Mouse (Mus musculus): ENCODE results near the gene Mpp6.

The Mpp6 gene

GRCm38 (mm10) chr6:50120931-50121330 lies 10.9 kb downstream of the Mpp6 start:
- no peak for DNase-seq (ENCODE audit: low read depth, low spot score)
- H3K27me3 ChIP-seq (ENCODE audit: control insufficient read depth, insufficient read depth, low read length, poor library complexity, severe bottlenecking) = no peaks in the 10 kb centered on the region
- no peaks in the 10 kb centered on the region for H3K36me3 ChIP-seq (ENCODE audit: control insufficient read depth, insufficient read depth, low read length, poor library complexity, severe bottlenecking)

GRCm38 (mm10) chr6:50122835-50123234 lies 12.8 kb downstream of the Mpp6 start:
- no peak for DNase-seq (ENCODE audit: low read depth, low spot score)
- no peaks in the 10 kb centered on the region for H3K27me3 ChIP-seq (ENCODE audit: control insufficient read depth, insufficient read depth, low read length, poor library complexity, severe bottlenecking)
- no peaks in the 10 kb centered on the region for H3K36me3 ChIP-seq (ENCODE audit: control insufficient read depth, insufficient read depth, low read length, poor library complexity, severe bottlenecking)

GRCm38 (mm10) chr6:50124197-50124596 lies 14.2 kb downstream of the Mpp6 start:
- Histone ChIP-seq H3K27me3 (ENCODE audit: control insufficient read depth, insufficient read depth, low read length, poor library complexity, severe bottlenecking) (no peaks in the 10 kb centered on the region), H3K36me3 (ENCODE audit: control insufficient read depth, insufficient read depth, low read length, poor library complexity, severe bottlenecking) (no peaks in the 10 kb centered on the region)
- no peak for DNase-seq (ENCODE audit: low read depth, low spot score)

- Histone ChIP-seq H3K36me3 (ENCODE audit: control insufficient read depth, insufficient read depth, low read length, poor library complexity, severe bottlenecking) (no peaks in the 10 kb centered on the region), H3K27me3 (ENCODE audit: control insufficient read depth, insufficient read depth, low read length, poor library complexity, severe bottlenecking) (no peaks in the 10 kb centered on the region)
- DNase-seq (ENCODE audit: low read depth, low spot score) = no peak
Observed at GRCm38 (mm10) chr6:50126331-50126730, 16.3 kb downstream of the Mpp6 start.

- no peak for DNase-seq (ENCODE audit: low read depth, low spot score)
- no peaks in the 10 kb centered on the region for H3K27me3 ChIP-seq (ENCODE audit: control insufficient read depth, insufficient read depth, low read length, poor library complexity, severe bottlenecking)
- no peaks in the 10 kb centered on the region for H3K36me3 ChIP-seq (ENCODE audit: control insufficient read depth, insufficient read depth, low read length, poor library complexity, severe bottlenecking)
Observed at GRCm38 (mm10) chr6:50127536-50127935, 17.5 kb downstream of the Mpp6 start.

- no peak for DNase-seq (ENCODE audit: low read depth, low spot score)
- H3K27me3 ChIP-seq (ENCODE audit: control insufficient read depth, insufficient read depth, low read length, poor library complexity, severe bottlenecking) = no peaks in the 10 kb centered on the region
- H3K36me3 ChIP-seq (ENCODE audit: control insufficient read depth, insufficient read depth, low read length, poor library complexity, severe bottlenecking) = no peaks in the 10 kb centered on the region
Observed at GRCm38 (mm10) chr6:50137651-50138050, 27.6 kb downstream of the Mpp6 start.

GRCm38 (mm10) chr6:50139526-50139925 lies 29.5 kb downstream of the Mpp6 start:
- Histone ChIP-seq H3K27me3 (ENCODE audit: control insufficient read depth, insufficient read depth, low read length, poor library complexity, severe bottlenecking) (no peaks in the 10 kb centered on the region), H3K36me3 (ENCODE audit: control insufficient read depth, insufficient read depth, low read length, poor library complexity, severe bottlenecking) (no peaks in the 10 kb centered on the region)
- DNase-seq (ENCODE audit: low read depth, low spot score) = no peak

- no peaks in the 10 kb centered on the region for H3K36me3 ChIP-seq (ENCODE audit: control insufficient read depth, insufficient read depth, low read length, poor library complexity, severe bottlenecking)
- DNase-seq (ENCODE audit: low read depth, low spot score) = peak; percentile 52
- H3K27me3 ChIP-seq (ENCODE audit: control insufficient read depth, insufficient read depth, low read length, poor library complexity, severe bottlenecking) = no peaks in the 10 kb centered on the region
Observed at GRCm38 (mm10) chr6:50146158-50146557, 36.1 kb downstream of the Mpp6 start.

- DNase-seq (ENCODE audit: low read depth, low spot score) = no peak
- Histone ChIP-seq H3K36me3 (ENCODE audit: control insufficient read depth, insufficient read depth, low read length, poor library complexity, severe bottlenecking) (no peaks in the 10 kb centered on the region), H3K27me3 (ENCODE audit: control insufficient read depth, insufficient read depth, low read length, poor library complexity, severe bottlenecking) (no peaks in the 10 kb centered on the region)
Observed at GRCm38 (mm10) chr6:50149378-50149777, 39.3 kb downstream of the Mpp6 start.

GRCm38 (mm10) chr6:50159842-50160241 lies 49.8 kb downstream of the Mpp6 start:
- DNase-seq (ENCODE audit: low read depth, low spot score) = no peak
- H3K36me3 ChIP-seq (ENCODE audit: control insufficient read depth, insufficient read depth, low read length, poor library complexity, severe bottlenecking) = 0 out of 2 replicates have a peak, but pooled peaks cover 1% of the 10 kb centered on the region

GRCm38 (mm10) chr6:50163013-50163412 lies 53.0 kb downstream of the Mpp6 start:
- DNase-seq (ENCODE audit: low read depth, low spot score) = no peak
- no peaks in the 10 kb centered on the region for H3K27me3 ChIP-seq (ENCODE audit: control insufficient read depth, insufficient read depth, low read length, poor library complexity, severe bottlenecking)
- H3K36me3 ChIP-seq (ENCODE audit: control insufficient read depth, insufficient read depth, low read length, poor library complexity, severe bottlenecking) = 0 out of 2 replicates have a peak, but pooled peaks cover 1% of the 10 kb centered on the region

More at GRCm38 (mm10) chr6:50159842-50160241, 49.8 kb downstream of the Mpp6 start:
- no peaks in the 10 kb centered on the region for H3K27me3 ChIP-seq (ENCODE audit: control insufficient read depth, insufficient read depth, low read length, poor library complexity, severe bottlenecking)

GRCm38 (mm10) chr6:50168821-50169220 lies 58.8 kb downstream of the Mpp6 start:
- no peak for DNase-seq (ENCODE audit: low read depth, low spot score)
- no peaks in the 10 kb centered on the region for H3K27me3 ChIP-seq (ENCODE audit: control insufficient read depth, insufficient read depth, low read length, poor library complexity, severe bottlenecking)
- H3K36me3 ChIP-seq (ENCODE audit: control insufficient read depth, insufficient read depth, low read length, poor library complexity, severe bottlenecking) = no peaks in the 10 kb centered on the region

GRCm38 (mm10) chr6:50169771-50170170 lies 59.7 kb downstream of the Mpp6 start:
- DNase-seq (ENCODE audit: low read depth, low spot score) = no peak
- H3K27me3 ChIP-seq (ENCODE audit: control insufficient read depth, insufficient read depth, low read length, poor library complexity, severe bottlenecking) = no peaks in the 10 kb centered on the region
- H3K36me3 ChIP-seq (ENCODE audit: control insufficient read depth, insufficient read depth, low read length, poor library complexity, severe bottlenecking) = no peaks in the 10 kb centered on the region

- DNase-seq (ENCODE audit: low read depth, low spot score) = no peak
- H3K36me3 ChIP-seq (ENCODE audit: control insufficient read depth, insufficient read depth, low read length, poor library complexity, severe bottlenecking) = no peaks in the 10 kb centered on the region; the same call in 1 of the 2 replicates
Observed at GRCm38 (mm10) chr6:50175736-50176135, 65.7 kb downstream of the Mpp6 start.

GRCm38 (mm10) chr6:50180189-50180588 lies 70.1 kb downstream of the Mpp6 start:
- no peaks in the 10 kb centered on the region for H3K27me3 ChIP-seq (ENCODE audit: control insufficient read depth, insufficient read depth, low read length, poor library complexity, severe bottlenecking)
- H3K36me3 ChIP-seq (ENCODE audit: control insufficient read depth, insufficient read depth, low read length, poor library complexity, severe bottlenecking) = no peaks in the 10 kb centered on the region; the same call in 1 of the 2 replicates
- DNase-seq (ENCODE audit: low read depth, low spot score) = peak; percentile 39

More at GRCm38 (mm10) chr6:50175736-50176135, 65.7 kb downstream of the Mpp6 start:
- no peaks in the 10 kb centered on the region for H3K27me3 ChIP-seq (ENCODE audit: control insufficient read depth, insufficient read depth, low read length, poor library complexity, severe bottlenecking)

- peak; percentile 33 for DNase-seq (ENCODE audit: low read depth, low spot score)
- Histone ChIP-seq H3K36me3 (ENCODE audit: control insufficient read depth, insufficient read depth, low read length, poor library complexity, severe bottlenecking) (no peaks in the 10 kb centered on the region; the same call in none of the 2 replicates), H3K27me3 (ENCODE audit: control insufficient read depth, insufficient read depth, low read length, poor library complexity, severe bottlenecking) (no peaks in the 10 kb centered on the region)
Observed at GRCm38 (mm10) chr6:50187955-50188354, 77.9 kb downstream of the Mpp6 start.

All from splenic B cell, adult 2 months (primary cell).